Mouse (Mus musculus) embryo, embryonic 11 days (tissue): ENCODE measurements at regions not wholly inside any gene's neighbourhood (a gene's known extent, or its start where the extent isn't known, plus 50 kb on each side); places are given as distances from the start of the nearest gene placed in this dataset.

Experiments used
- DNase-seq: peaks from one replicate; pipeline ENCODE4 v3.0.0-alpha.2; 2015

DNA sequence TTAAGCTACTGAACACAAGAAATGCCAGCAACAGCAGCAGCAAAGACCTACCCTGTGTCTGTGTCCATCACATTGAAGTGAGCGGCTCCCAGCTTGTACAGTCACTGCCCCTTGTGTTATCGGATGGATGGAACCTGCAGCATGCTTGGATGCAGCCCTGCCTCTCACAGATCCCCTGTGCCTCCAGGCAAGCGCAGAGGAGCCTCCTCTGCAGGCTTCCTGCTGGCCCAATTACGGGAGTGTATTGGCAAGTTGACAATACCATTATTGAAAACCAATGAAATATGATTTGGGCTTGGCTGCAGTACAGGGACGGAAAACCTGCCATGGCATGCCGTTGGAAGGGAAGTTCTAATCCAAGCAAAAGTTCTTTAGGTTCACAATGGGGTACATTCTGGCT is 81.9 kb upstream of the Otos start:
- DNase-seq = no peak

DNA sequence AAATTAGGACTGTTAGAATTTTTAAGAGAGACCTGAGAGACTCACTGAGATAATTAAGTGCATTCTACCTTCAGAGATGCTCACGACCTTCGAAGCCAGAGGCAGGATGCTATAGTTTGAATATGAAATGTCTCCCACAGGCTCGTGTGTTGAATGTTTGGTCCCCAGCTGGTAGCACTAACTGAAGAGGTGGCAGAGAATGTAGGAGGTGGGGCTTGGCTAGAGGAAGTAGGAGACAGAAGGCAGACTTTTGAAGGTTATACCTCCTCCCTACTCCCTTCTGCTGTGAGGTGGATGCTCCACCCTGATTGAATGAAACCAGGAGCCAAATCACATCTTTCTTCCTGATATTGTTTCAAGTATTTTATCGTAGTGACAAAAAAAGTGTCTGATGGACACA is 79.3 kb upstream of the Otos start:
- DNase-seq = no peak

DNA sequence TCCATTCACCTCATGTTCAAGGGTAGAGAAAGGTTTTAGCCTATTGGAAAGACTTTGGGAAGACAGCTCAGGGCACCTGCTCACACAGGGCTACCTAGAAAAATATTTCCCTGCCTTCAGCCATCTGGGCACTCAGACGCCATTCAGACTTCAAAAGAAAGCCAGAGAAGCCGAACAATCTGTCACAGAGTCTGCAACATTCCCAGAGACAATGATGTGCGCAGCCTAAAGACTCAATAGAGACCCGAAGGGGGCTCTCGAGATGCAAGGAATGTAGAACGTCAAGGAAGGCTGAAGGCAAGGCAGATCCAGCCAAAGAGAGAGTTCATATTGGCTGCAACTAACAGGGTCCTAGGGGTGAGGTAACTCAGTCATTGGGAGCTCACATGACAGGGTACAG is 78.7 kb upstream of the Otos start:
- DNase-seq = no peak

DNA sequence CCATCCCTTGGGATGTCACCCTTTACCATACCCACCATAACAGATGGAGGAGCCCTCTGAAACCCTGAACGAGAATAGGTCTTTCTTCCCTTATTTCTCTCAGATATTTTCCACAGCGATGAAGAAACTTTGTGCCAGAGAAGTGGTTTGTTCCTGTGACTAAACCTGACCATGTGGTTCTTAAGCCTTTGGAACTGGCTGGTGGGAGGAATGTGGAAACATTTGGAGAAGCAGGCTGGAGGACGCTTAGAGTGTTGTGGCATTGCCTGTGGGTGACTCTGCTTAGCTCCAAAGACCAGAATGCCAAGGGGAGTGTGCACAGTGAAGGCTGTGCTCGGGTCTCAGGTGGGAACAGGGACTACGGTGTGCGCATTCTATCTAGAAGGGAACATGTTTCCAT is 77.7 kb upstream of the Otos start:
- no peak for DNase-seq

DNA sequence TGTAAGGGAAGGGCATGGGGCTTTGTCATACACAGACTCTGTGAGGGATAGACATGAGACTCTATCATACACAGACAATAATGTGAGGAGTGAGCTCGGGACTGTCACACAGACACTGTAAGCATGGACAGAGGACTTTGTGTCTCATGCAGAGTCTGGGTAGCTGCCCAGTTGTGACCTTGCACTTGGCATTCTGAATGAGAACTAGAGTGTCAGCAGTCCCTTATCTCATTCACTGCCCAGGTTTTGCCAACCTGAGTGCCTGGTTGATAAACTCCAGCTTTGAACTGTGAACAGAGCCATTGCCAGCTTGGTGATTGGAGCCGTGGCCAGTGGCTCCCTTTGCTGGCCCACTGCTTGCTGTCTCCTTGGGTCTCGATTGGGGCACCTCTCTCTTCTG is 75.5 kb upstream of the Otos start:
- DNase-seq = no peak

DNA sequence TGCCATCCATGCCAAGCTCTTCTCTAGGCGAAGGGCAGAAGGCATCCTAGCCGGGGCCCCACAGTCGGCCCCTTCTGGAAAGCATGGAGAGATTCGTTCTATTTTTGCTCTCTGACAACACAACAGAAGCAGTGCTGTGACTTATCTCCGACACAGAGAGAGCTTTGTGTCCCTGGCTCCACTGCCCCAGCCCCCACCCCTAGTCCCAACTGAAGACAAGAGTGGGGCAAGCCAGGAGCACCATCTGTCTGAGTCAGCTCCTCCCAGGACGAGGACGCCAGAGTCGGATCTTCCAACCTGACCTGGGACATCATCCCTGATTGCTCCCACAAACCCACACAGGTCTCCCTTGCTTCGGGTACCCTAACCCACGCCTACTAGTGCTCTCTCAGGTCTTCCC is 71.9 kb upstream of the Otos start:
- no peak for DNase-seq

DNA sequence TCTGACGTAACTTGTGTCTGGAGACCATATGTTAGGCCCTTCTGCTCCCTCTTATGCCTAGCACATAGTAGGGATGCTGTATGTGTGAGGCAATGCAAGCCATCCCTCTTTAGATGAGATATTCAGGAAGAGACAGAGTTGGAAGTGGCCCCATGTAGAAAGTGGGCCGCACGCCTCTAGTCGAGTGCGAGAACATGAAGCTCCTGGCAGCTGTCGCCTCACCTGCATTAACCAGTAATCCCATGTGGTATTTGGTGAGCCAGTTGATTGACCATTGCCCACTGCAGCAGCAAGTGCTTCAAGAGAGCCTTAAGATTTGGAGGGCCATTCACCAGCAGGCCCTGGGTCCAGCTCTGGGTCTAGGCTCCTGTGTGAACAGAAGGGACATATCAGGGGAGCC is 71.2 kb upstream of the Otos start:
- no peak for DNase-seq

DNA sequence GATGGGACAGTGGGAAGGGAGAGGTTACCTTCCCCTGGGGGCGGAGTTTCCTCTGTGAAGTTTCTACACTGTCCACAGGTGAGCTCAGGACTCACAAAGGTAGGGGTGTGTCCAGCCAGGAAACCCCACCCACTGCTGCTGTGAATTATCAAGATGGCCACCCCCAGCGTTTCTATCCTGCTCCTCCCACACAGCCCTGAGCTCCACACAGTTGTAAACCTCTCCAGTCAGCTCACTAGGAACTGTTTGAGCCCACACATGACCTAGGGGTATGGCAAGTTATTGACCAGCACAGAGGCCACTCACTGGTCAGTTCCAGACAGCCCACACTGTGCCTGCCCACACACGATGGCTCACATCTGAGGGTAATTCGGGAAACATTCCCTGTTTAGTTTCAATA is 69.5 kb upstream of the Otos start:
- DNase-seq = no peak

DNA sequence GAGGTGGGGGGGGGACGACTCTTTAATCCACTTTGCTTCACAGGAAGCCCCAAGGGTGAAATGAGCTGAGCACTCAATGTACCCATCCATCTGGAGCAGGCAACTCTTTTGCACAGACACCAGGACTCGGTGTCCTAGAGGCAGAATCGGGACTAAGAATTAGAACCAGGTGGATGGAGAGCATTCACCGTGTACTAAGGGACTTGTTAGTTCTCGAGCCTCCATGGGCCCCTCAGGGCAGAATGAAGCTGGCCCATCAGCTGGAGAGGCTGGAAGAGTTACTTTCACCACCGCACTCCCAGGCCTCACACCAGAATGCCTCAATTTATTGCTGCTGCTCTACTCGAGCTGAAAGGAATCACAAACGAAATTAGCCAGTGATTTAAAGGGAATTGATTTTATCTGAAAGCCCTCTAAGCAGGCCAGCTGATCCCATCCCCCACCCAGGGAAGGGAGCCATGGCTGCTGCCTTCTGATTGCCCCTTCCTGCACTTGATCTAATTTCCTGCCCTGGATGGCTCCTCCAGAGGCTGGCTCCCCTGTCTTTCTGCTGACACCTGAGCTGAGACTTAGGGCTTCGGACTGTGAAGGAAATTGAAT is 66.2 kb upstream of the Otos start:
- peak; percentile 46 for DNase-seq

DNA sequence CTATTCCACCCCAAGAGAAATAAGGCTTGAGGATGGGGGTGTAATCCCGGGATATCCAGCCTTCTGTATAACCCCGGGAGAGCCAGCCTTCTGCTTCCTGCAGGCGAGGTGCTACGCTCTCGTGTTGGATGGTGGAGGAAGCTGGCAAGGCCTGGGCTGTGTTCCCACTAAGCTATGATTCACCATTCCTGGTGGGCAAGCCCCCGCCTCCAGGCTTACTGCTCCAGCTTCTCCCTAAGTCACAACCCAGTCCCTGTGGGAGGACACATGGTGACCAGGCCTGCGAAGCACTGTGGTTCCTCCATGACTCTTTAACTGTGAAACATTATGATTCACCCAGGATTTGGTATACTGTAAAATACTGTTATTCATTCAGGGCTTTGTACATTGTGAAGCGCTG is 63.7 kb upstream of the Otos start:
- DNase-seq = no peak

DNA sequence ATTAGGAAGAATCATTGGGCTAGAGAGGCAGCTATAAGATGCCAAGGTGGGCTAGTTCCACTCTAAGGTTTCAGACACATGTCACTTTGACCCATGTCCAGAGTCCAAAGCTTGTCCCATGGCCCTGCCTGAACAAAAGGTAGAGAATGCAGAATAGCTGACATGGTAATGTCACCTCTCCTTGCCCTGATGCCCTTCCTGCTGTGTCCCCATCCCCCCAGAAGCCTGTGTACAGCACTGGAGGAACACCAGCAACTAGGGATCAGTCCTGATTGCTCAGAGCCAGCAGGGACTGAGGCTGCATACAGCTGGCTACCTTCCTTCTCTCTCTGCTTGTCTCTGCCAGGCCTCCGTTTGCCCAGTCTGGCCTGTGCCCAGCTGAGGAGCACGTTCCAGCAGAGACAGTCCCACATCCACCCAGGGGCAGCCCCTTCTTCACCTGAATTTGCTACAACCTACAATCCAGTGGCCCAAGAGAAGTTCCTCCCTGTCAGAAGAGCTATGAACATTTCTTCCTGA is 61.7 kb upstream of the Otos start:
- no peak for DNase-seq

DNA sequence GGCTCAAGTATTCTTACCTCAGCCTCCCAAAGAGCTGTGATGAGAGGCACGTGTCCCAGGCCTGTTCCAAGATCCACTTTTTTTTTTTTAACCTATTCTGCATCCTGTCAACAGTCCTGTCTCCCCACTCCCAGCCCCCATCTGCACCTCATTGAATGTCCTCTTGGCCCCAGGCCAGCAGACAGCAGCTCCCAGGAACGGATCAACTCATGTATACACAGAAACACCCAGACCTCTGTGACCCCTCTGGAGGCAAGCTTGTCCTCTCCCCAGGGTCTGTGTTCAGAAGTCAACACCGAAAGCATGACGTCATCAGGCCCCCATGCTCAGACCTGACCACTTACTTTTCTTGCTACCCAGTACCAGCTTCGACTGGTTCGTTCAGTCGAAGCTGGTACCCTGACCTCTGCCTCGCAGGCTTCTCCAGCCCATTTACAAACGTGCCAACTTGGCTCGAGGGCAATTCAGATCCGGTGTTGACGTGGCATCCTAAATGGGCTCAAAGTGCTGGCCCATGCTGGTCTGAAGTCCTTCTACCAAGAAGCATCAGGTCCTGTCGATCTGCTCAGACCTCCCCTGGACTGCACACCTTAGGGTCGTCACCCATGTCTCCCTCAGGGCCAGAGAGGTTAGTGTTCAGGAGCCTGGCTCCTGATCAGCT is 60.7 kb upstream of the Otos start:
- DNase-seq = no peak

DNA sequence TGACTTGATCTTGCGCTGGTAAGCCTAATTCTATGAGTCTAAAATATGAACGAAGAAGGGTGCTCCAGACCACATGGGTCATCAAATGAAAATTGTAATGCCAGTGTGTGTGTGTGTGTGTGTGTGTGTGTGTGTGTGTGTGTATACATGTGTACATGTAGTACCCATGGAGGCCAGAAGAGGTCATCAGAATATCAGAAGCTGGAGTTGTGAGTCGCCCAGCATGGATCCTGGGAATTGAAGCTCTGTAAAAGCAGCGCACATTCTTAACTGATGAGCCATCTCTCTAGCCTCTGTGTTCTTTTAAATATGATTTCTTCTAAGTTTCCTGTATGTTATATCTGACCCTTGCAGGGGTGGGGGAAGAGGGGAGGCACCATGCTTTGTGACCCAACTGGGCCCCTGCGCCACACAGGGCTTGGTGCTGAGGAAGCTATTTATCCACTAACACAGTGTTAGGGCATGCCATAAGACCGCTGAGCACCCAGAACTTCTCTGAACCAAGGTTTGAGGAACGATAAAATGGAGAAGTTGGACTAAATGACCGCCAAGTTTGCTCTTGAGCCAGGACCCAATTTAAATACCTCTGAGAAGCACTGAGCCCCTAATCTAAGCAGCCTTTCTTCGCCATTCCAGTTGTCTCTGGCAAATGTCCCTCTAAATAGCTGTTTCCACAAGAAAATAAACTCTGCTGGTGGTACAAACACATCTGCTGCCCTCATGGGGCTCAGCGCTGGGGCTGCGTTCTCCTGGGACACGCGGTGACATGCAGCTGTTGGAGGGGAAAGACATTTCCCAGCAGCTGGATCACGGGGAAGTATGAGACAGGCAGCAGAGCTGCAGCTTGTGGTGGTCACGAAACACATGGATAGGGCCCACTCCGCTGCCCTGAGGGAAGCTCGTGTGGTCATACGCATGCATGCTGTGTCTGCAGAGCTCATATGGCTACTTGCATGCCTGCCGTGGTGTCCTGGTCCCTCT is 59.6 kb upstream of the Otos start:
- peak; percentile 30 for DNase-seq

DNA sequence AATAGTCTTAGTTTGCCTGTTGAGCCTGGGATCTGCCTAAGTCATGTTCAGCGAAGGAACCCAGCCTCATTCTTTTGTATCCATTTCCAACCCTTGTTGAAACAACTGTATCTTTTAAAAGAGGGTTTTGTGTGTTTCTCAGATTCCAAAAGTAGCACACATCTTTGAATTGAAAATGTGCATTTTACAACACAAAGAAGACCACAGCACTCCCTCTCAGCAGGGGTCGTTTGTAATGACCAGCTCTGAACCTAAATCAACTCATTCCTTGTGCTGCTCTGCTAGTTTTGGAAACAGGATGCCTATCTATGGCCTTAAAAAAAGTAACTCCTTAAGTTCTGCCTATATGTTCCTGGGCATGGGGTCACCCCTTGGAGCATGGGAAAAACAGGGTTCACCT is 58.8 kb upstream of the Otos start:
- no peak for DNase-seq

DNA sequence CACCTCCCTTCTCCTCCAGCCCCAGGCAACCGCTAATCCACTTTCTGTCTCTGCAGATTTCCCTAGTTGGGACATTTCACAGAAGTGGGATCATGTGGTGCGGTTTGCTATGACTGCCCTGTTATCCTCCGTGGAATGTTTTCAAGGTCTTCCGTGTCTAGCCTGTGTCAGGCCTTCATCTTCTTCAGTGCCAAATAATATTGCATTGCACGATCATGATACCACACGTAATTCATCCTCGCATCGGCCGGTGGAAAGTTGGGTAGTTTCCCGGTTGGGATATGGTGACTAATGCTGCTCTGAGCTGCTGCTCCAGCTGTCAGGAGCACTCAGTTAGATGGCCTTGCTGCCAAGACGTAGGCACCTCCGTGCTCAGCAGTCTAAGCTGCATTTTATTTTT is 55.3 kb upstream of the Otos start:
- no peak for DNase-seq

DNA sequence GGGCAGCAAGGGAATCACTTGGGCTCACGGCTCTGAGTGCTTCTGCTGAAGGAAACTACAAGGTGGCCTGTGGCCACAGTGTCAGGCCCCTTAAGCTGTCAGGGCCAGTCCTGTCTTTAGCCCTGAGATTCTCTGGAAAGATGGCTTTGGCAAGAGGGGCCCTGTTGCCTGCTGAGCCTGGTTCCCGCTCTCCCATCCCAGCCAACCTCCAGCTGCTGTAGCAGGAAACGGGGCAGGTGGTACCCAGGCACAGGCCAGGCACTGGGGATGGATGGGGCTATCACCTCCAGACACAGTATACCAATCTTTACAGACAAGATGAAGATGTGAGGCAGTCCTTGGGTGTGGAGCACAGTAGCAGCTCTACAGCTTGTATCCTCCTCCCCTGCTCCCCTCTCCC is 54.6 kb upstream of the Otos start:
- DNase-seq = no peak

DNA sequence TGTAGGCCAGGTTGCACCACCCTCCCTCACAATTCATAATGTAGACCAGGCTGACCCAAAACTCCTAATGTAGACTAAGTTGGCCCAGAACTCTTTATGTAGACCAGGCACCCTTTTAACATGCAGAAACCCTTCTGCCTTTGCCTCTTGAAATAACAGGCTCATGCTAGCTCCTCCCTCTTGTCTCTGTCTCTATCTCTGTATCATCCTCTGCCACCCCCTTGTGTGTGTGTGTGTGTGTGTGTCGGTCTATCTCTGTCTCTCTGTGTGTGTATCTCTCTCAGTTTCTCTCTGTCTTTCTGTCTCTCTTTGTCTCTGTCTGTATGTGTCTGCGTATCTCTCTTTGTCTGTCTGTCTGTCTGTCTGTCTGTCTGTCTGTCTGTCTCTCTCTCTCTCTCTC is 51.5 kb upstream of the Otos start:
- no peak for DNase-seq

DNA sequence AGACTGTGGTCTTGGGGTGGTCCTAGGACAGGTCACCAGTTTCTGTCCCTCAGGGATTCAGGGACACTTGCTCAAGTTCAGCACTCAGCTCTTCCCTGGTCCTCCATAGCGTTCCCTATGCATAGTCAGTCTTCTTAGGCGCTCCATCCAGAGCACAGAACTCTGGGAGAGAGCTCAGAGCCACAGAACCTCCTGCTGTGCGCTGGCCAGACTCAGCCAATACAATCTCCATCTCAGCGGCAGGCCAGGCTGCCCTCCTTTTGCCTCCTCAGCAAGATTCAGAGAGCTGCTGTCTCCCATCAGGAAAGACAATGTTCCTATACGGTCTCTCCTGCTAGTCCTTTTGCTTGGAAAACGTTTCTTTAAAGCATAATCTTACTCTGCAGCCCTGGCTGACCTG is 51.1 kb upstream of the Otos start:
- no peak for DNase-seq

DNA sequence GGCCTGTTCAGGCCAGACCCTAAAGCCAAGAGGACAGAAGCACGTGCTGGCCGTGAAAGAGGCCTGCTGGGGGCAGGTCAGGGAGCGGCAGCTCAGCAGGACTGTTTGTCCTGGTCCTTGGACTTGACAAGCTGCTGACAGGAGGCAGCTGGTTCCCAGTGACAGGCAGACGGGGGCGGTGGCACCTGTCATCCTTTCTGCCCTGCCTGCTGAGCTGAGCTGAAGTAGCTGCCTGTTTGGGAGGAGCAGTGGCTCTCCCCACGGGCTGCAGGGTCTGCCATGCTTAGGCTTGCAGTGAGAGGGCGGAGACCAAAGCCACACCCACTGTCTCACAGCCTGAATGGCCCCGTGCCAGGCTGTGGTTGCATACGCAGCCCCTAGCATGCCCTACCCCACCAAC is 50.4 kb upstream of the Otos start:
- DNase-seq = peak; percentile 50

DNA sequence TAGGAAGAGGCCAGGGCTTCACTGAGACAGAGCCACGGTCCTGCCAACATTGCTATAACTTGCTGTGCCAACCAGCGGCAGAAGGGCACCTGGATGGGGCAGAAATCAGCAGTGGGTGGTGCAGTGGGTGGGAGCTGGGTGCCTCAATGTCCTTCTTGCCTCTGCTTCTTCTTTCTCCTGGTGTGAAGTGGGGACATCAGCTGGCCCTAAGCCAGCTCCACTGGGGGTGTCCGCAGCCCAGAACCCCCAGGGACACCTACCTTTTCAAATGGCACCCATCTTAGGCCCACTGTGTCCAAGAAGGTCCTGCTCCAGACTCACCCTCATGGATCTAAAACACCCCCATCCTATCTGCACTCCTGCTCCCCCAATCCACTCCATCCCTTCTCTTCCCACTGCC is 49.9 kb upstream of the Otos start:
- no peak for DNase-seq
